Mouse (Mus musculus) small intestine, adult 2 months (tissue): ENCODE measurements around the gene Teddm1b. TPM values are rescaled to one million over a fixed set of nuclear protein-coding genes. Genes with fewer than 3 reads are reported as not detected.

Experiments used
- H3K27ac ChIP-seq: fragments of 200-500 bp; 2 replicates; pipeline ENCODE4 v1.5.1; 2012; ENCODE audit warnings: low read depth, low read length, control low read depth, inconsistent platforms; ENCODE audit not compliant: insufficient read depth
- H3K27me3 ChIP-seq: fragments of 200-500 bp; 2 replicates; pipeline ENCODE4 v1.6.1; 2012; ENCODE audit warnings: mild to moderate bottlenecking, moderate library complexity, low read length, inconsistent platforms; ENCODE audit not compliant: control insufficient read depth, insufficient read depth
- H3K36me3 ChIP-seq: fragments of 200-500 bp; 2 replicates; pipeline ENCODE4 v1.6.1; 2012; ENCODE audit warnings: mild to moderate bottlenecking, low read length, control low read depth, inconsistent platforms; ENCODE audit not compliant: control insufficient read depth, insufficient read depth
- H3K4me1 ChIP-seq: fragments of 200-500 bp; 2 replicates; pipeline ENCODE4 v1.6.1; 2012; ENCODE audit warnings: low read length, inconsistent platforms, mixed read lengths; ENCODE audit not compliant: control insufficient read depth, insufficient read depth, insufficient read length
- H3K4me3 ChIP-seq: fragments of 200-500 bp; 2 replicates; pipeline ENCODE4 v1.5.1; 2012; ENCODE audit warnings: low read depth, mild to moderate bottlenecking, control low read depth, inconsistent platforms, low read length, moderate library complexity
- CTCF ChIP-seq: fragments of 200-500 bp; IDR thresholded peaks from 2 replicates; pipeline ENCODE4 v1.5.1; 2012; ENCODE audit warnings: low read depth, mild to moderate bottlenecking, control low read depth, inconsistent platforms, low read length, moderate library complexity, mixed read lengths; ENCODE audit not compliant: insufficient replicate concordance, insufficient read length; ENCODE audit errors: extremely low read depth
- POLR2A ChIP-seq: fragments of 200-500 bp; IDR thresholded peaks from 2 replicates; pipeline ENCODE4 v1.6.1; 2012; ENCODE audit warnings: low read depth, mild to moderate bottlenecking, control low read depth, inconsistent platforms, low read length, moderate library complexity
- WGBS: fragments of 180-500 bp; shearing (Covaris S2); methylation state at CpG from one replicate; pipeline ENCODE4 v1.1.7; 2018; 5-methylcytosine and 5-hydroxymethylcytosine counted together
- polyA plus RNA-seq: library from polyadenylated mRNA; depleted of rRNA; stranded (reverse); fragments of >200 nt; gene quantifications from 2 replicates; pipeline ENCODE4 v1.2.3, GENCODE M21; 2012

Gene Teddm1b
- polyA plus RNA-seq, 1 experiment, result not detected

- Histone ChIP-seq H3K36me3 (peaks cover 40% of the 10 kb centered on the region), H3K4me1 (no peaks in the 10 kb centered on the region; the same call in none of the 2 replicates), H3K27me3 (no peaks in the 10 kb centered on the region), H3K27ac (no peak overlapping the region), H3K4me3 (no peak overlapping the region)
- WGBS, result 93% methylated on average over 14 of the region's 14 CpGs
- TF ChIP-seq POLR2A (no peak), CTCF (no peak)
Observed at GRCm38 (mm10) chr1:153904236-153904635, 30.1 kb downstream of the Teddm1b start.

- Histone ChIP-seq H3K36me3 (peaks cover 40% of the 10 kb centered on the region), H3K27me3 (no peaks in the 10 kb centered on the region), H3K27ac (no peak overlapping the region), H3K4me3 (no peak overlapping the region), H3K4me1 (peaks cover 5% of the 10 kb centered on the region)
- 89% methylated on average over 3 of the region's 3 CpGs for WGBS
- TF ChIP-seq POLR2A (no peak), CTCF (no peak)
Observed at GRCm38 (mm10) chr1:153905884-153906283, 31.7 kb downstream of the Teddm1b start.

GRCm38 (mm10) chr1:153908208-153908607 is 34.1 kb downstream of the Teddm1b start:
- Histone ChIP-seq H3K36me3 (peaks cover 37% of the 10 kb centered on the region), H3K27ac (no peak overlapping the region), H3K4me1 (peaks cover 9% of the 10 kb centered on the region), H3K27me3 (no peaks in the 10 kb centered on the region), H3K4me3 (no peak overlapping the region)
- no peak for TF ChIP-seq CTCF
- TF ChIP-seq POLR2A, result no peak
- WGBS, result 90% methylated on average over 6 of the region's 6 CpGs

DNA sequence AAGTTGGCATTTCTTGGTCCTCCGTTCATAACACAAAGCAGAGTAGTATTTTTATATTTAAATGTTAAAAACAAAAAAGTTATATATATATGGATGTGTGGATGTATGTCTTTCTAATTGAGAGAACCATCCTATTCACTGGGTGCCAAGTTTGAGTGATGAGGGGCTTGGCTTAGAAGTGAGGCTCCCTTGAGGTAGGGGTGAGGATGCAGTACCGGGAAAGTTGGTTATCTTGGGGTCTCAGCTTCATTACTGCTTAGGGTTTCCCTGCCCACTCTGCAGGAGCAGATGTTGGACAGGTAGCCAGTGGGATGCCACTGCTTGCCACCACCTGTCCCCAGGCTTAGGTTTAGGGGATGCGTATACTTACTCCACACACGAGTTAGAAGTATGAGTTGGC is 34.6 kb downstream of the Teddm1b start:
- H3K4me1 ChIP-seq, result peaks cover 9% of the 10 kb centered on the region
- no peaks in the 10 kb centered on the region for H3K27me3 ChIP-seq
- H3K4me3 ChIP-seq, result no peak overlapping the region
- no peak overlapping the region for H3K27ac ChIP-seq
- TF ChIP-seq POLR2A, result no peak
- no peak for TF ChIP-seq CTCF
- H3K36me3 ChIP-seq, result peaks cover 34% of the 10 kb centered on the region
- WGBS, result 80% methylated on average over 4 of the region's 4 CpGs

DNA sequence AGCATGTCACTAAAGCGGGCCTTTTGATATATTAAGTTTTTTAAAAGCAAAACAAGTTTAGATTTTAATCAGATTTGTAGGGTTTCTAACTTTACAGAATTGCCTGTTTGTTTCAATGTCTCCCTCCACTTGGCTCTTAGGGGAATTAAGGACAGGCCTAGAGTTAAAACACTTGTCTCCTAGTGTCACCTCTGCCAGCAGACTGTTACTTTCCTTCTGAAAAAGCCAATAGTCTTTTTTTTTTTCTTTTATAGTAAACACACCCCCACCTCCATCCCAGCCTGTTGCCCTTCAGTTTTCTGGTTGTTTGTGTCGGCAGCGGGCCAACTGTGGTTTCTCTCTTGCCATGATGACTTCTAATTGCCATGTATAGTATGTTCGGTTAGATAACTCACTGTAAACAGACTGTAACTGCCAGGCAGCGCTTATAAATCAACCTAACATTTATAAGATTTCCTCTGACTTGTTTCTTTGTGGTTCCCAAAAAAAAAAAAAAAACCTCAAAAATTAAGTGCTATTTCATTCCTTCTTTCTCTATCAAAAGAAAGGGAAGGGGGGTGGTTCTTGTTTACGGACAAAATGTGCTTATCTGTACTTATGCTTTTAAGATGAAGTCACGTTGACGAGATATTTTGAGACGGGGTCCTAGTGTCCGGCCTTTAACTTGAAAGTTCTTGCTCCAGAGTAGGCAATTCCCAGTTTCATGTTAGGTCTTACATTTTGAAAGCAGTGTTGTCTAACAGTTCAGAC is 35.2 kb downstream of the Teddm1b start:
- TF ChIP-seq POLR2A (no peak), CTCF (no peak)
- peaks cover 9% of the 10 kb centered on the region; the same call in 1 of the 2 replicates for H3K4me1 ChIP-seq
- no peak overlapping the region for H3K4me3 ChIP-seq
- WGBS, result 40% methylated on average over 10 of the region's 10 CpGs
- H3K36me3 ChIP-seq, result peaks cover 29% of the 10 kb centered on the region
- no peaks in the 10 kb centered on the region for H3K27me3 ChIP-seq
- no peak overlapping the region for H3K27ac ChIP-seq

DNA sequence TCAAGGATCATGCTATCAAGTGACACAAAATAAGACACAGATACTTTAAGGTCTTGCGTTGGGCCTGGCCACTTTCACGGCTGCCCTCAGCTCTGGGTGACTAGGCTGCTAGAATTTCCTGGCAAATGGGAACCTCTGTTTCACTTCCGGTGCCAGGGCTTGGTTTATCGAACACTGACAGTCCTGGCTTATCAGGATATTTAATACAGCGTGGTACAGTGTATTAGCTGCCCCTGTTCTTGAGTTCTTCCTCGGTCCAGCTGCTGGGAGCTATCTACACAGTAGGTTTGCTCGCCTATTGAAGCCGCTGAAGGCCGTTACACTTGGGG is 35.8 kb downstream of the Teddm1b start:
- H3K4me3 ChIP-seq, result no peak overlapping the region
- H3K27ac ChIP-seq, result no peak overlapping the region
- H3K36me3 ChIP-seq, result peaks cover 27% of the 10 kb centered on the region
- H3K27me3 ChIP-seq, result no peaks in the 10 kb centered on the region
- TF ChIP-seq CTCF (no peak), POLR2A (no peak)
- peaks cover 9% of the 10 kb centered on the region; the same call in 1 of the 2 replicates for H3K4me1 ChIP-seq
- 49% methylated on average over 9 of the region's 9 CpGs for WGBS

DNA sequence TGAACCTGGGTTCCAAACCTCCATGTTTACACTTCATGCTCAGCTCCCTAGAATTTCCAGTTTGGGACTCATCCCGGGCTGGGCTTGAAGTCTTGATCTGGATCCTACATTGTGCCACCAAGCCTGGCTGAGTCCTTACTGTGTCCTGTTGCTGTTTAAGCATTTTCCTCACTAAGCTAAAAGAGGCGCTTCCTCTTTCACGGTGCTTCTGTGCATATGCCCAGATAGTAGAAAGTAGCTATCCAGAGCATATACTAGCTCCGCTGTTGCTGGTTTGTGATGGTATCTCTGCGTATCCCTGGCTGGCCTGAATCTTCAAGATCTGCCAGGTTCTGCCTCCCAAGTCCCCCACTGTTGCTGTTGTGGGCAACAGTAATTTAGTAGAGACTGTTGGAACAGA is 36.3 kb downstream of the Teddm1b start:
- Histone ChIP-seq H3K36me3 (peaks cover 23% of the 10 kb centered on the region), H3K4me1 (peaks cover 9% of the 10 kb centered on the region; the same call in 1 of the 2 replicates), H3K27ac (no peak overlapping the region), H3K27me3 (no peaks in the 10 kb centered on the region), H3K4me3 (no peak overlapping the region)
- TF ChIP-seq CTCF (no peak), POLR2A (no peak)
- 71% methylated on average over 5 of the region's 5 CpGs for WGBS

DNA sequence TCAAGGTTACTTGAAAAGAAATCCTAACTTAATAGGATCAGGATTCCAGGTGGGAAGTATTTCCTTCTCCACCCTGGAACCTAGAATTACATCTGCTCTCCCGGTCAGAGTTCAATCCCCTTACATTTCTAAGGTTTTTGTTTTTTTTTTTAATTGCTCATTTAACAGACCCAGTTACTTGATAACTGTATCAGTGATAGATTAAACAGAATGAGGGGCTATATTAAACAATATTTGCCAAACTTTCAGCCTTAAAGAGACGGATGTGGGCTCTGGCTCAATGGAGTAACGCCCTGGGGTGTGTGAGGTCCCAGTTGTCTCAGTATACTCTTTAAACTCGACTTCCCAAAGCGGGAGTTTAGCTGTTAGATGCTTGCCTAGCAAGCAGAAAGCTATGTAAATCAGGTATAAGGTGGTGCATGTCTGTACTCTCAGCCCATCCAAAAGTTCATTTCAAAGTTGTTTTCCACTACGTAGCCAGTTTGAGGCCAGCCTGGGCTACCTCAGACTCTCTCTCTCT is 37.2 kb downstream of the Teddm1b start:
- WGBS, result 36% methylated on average over 6 of the region's 6 CpGs
- H3K4me1 ChIP-seq, result peaks cover 9% of the 10 kb centered on the region; the same call in 1 of the 2 replicates
- no peaks in the 10 kb centered on the region for H3K27me3 ChIP-seq
- peaks cover 19% of the 10 kb centered on the region for H3K36me3 ChIP-seq
- H3K4me3 ChIP-seq, result no peak overlapping the region
- H3K27ac ChIP-seq, result no peak overlapping the region
- TF ChIP-seq POLR2A (no peak), CTCF (no peak)
